Mouse (Mus musculus) liver, adult 2 months (tissue): ENCODE measurements at regions not wholly inside any gene's neighbourhood (a gene's known extent, or its start where the extent isn't known, plus 50 kb on each side); places are given as distances from the start of the nearest gene placed in this dataset.

Experiments
- DNase-seq: peaks from one replicate; pipeline ENCODE4 v3.0.0-alpha.2; 2011; ENCODE audit warnings: low read depth, low spot score; ENCODE audit errors: extremely low read depth
- H3K27ac ChIP-seq: fragments of 200-500 bp; replicated peaks from 2 replicates; pipeline ENCODE4 v1.5.1; 2012; ENCODE audit warnings: low read depth, mild to moderate bottlenecking, control low read depth, inconsistent platforms, low read length; ENCODE audit not compliant: insufficient read depth
- H3K27me3 ChIP-seq: fragments of 200-500 bp; 2 replicates; pipeline ENCODE4 v1.6.1; 2012; ENCODE audit warnings: mild to moderate bottlenecking, moderate library complexity, low read length, inconsistent platforms; ENCODE audit not compliant: control insufficient read depth, insufficient read depth
- H3K36me3 ChIP-seq: fragments of 200-500 bp; 2 replicates; pipeline ENCODE4 v1.6.1; 2012; ENCODE audit warnings: low read length, inconsistent platforms; ENCODE audit not compliant: control insufficient read depth, insufficient read depth
- H3K4me1 ChIP-seq: fragments of 200-500 bp; 2 replicates; pipeline ENCODE4 v1.6.1; 2011; ENCODE audit warnings: low read length; ENCODE audit not compliant: control insufficient read depth, insufficient read depth
- H3K4me3 ChIP-seq: fragments of 200-500 bp; 2 replicates; pipeline ENCODE4 v1.5.1; 2011; ENCODE audit warnings: low read depth, mild to moderate bottlenecking, control low read depth, low read length, moderate library complexity; ENCODE audit not compliant: insufficient read depth
- H3K79me2 ChIP-seq: fragments of 200-500 bp; 2 replicates; pipeline ENCODE4 v1.6.1; 2012; ENCODE audit warnings: inconsistent platforms, mild to moderate bottlenecking, low read length, moderate library complexity; ENCODE audit not compliant: control insufficient read depth, insufficient read depth
- H3K9ac ChIP-seq: fragments of 200-500 bp; 2 replicates; pipeline ENCODE4 v1.6.1; 2012; ENCODE audit warnings: low read depth, mild to moderate bottlenecking, control low read depth, inconsistent platforms, low read length
- CTCF ChIP-seq: fragments of 200-500 bp; IDR thresholded peaks from 2 replicates; pipeline ENCODE4 v1.5.1; 2011; ENCODE audit warnings: low read depth, low read length, control low read depth
- POLR2A ChIP-seq: fragments of 200-500 bp; IDR thresholded peaks from 2 replicates; pipeline ENCODE4 v1.6.1; 2011; ENCODE audit warnings: low read length, control low read depth; ENCODE audit not compliant: insufficient read depth; ENCODE audit errors: extremely low read depth
- WGBS: fragments of 180-500 bp; shearing (Covaris S2); methylation state at CpG from one replicate; pipeline ENCODE4 v1.1.7; 2018; 5-methylcytosine and 5-hydroxymethylcytosine counted together

DNA sequence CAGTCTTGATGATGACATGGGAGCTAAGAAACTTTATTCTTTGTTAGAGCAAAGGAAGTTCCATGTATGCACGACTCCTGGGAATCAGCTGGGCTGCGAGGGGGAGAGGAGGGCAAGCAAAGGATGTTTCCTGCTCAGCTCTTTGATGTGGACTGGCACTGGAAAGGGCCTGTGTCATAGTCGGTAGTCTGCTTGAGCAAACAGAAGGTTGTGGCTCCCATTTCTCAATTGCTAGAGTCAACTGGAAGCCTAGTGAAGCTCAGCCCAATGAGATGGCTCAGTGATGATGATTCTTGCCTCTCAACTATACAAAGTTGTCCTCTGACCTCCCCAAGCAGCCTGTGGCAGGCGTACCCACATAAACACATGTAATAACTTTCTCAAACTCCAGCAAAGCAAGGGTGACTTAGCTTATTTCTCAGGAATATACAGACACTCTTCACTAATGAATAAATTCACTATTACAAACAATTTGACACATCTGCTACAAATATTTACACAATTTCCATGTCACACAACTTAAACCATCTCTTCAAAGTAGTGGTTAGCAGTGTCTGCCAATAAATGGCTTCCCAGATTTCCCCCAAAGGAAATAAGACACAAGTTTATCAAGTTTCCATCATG lies 115.4 kb upstream of the Smad1 start:
- no peaks in the 10 kb centered on the region for H3K36me3 ChIP-seq
- DNase-seq = no peak
- H3K27ac ChIP-seq = no peak overlapping the region
- H3K27me3 ChIP-seq = no peaks in the 10 kb centered on the region
- TF ChIP-seq CTCF (no peak), POLR2A (no peak)
- no peaks in the 10 kb centered on the region for H3K4me1 ChIP-seq
- H3K79me2 ChIP-seq = no peaks in the 10 kb centered on the region
- no peak overlapping the region for H3K4me3 ChIP-seq
- WGBS = 40% methylated on average over 4 of the region's 4 CpGs
- H3K9ac ChIP-seq = no peak overlapping the region

DNA sequence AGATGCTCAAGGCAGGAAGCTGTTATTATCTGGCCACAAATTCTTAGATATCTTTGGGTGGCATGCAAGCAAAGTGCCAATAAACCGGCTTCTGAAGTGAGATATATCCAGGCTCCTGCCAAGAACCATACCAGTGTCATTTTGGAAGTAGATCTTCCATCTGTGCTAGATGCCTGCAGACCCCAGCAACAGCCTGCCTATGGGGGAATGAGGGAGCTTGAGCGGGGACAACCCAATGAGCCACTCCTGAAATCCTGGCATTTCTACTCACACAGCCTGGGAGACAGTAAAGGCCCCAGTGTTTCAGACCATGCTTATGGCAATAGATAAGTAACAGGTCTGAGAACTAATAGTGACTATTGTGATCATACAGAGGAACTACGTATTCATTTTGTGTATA lies 109.3 kb upstream of the Smad1 start:
- Histone ChIP-seq H3K79me2 (no peaks in the 10 kb centered on the region), H3K27ac (no peak overlapping the region), H3K9ac (no peak overlapping the region), H3K4me1 (no peaks in the 10 kb centered on the region), H3K36me3 (no peaks in the 10 kb centered on the region), H3K27me3 (no peaks in the 10 kb centered on the region), H3K4me3 (no peak overlapping the region)
- no peak for DNase-seq
- TF ChIP-seq POLR2A = no peak
- WGBS = 86% methylated on average over 3 of the region's 3 CpGs

DNA sequence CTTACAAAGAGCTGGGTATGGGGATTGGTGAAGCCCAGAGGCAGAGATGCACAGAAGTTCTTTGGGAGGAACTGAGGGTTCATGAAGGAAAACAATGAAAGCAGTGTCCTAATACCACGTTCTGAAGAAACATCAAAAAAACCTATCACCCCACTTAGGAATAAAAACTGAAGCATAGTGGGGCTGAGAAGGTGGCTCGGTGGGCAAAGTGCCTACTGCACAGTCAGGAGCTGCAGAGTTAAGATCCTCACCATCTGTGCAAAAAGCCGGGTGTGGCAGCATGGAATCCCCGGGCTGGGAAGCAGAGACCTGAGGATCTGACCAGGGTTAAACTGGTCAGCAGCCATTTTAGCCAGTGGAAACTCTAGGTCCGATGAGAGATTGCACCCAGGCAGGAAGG lies 106.1 kb upstream of the Smad1 start:
- no peaks in the 10 kb centered on the region for H3K4me1 ChIP-seq
- no peak overlapping the region for H3K27ac ChIP-seq
- no peak for DNase-seq
- TF ChIP-seq CTCF = no peak
- no peak for TF ChIP-seq POLR2A
- WGBS = 75% methylated on average over 5 of the region's 5 CpGs
- H3K36me3 ChIP-seq = no peaks in the 10 kb centered on the region
- H3K9ac ChIP-seq = no peak overlapping the region
- H3K79me2 ChIP-seq = no peaks in the 10 kb centered on the region
- no peaks in the 10 kb centered on the region for H3K27me3 ChIP-seq
- H3K4me3 ChIP-seq = no peak overlapping the region

DNA sequence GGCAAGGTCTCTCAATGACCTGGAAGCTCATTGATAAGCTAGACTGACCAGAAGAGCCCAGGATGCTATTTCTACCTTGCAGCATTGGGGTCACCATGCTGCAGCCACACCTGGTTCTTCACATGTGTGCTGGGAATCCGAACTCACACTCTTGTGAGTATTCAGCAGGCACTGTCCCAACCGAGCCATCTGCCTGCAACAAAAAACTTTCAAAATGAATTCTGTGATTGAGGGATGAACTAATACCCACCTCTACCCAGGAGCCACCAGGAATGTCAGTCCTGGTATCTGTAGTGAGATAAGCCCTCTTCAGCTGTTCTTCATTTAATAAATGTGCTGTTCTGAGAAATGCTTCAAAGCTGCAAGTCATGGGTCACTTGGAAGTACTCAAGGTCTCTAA lies 104.6 kb upstream of the Smad1 start:
- H3K79me2 ChIP-seq = no peaks in the 10 kb centered on the region
- TF ChIP-seq POLR2A = no peak
- TF ChIP-seq CTCF = no peak
- no peak for DNase-seq

DNA sequence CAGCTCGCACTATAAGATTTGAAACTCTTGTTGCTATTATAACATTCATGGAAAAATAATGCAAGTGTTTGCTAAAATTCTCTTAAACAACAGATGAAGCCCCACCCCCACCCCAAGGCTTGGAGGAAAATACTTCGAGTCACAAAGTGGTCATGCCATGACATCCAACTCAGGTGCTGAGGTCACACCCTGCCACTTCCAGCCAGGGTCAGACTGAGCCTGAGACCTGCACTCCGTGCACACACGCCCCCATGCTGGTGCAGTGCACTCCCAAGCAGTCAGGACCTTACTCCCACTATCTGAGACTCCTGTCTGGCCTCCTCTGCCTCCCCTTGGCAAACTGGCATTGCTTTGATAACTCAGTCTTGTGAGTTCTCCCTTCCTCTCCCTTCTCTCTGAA lies 102.7 kb upstream of the Smad1 start:
- TF ChIP-seq POLR2A (no peak), CTCF (no peak)
- no peaks in the 10 kb centered on the region for H3K4me1 ChIP-seq
- no peaks in the 10 kb centered on the region for H3K27me3 ChIP-seq
- H3K27ac ChIP-seq = no peak overlapping the region
- no peak for DNase-seq
- H3K4me3 ChIP-seq = no peak overlapping the region
- 89% methylated on average over 4 of the region's 4 CpGs for WGBS
- no peak overlapping the region for H3K9ac ChIP-seq
- H3K36me3 ChIP-seq = no peaks in the 10 kb centered on the region
- H3K79me2 ChIP-seq = no peaks in the 10 kb centered on the region

More for the DNA sequence above, 104.6 kb upstream of the Smad1 start:
- no peaks in the 10 kb centered on the region for H3K27me3 ChIP-seq
- H3K36me3 ChIP-seq = no peaks in the 10 kb centered on the region
- 90% methylated on average over 2 of the region's 2 CpGs for WGBS
- H3K4me1 ChIP-seq = no peaks in the 10 kb centered on the region
- no peak overlapping the region for H3K27ac ChIP-seq
- no peak overlapping the region for H3K9ac ChIP-seq
- no peak overlapping the region for H3K4me3 ChIP-seq

DNA sequence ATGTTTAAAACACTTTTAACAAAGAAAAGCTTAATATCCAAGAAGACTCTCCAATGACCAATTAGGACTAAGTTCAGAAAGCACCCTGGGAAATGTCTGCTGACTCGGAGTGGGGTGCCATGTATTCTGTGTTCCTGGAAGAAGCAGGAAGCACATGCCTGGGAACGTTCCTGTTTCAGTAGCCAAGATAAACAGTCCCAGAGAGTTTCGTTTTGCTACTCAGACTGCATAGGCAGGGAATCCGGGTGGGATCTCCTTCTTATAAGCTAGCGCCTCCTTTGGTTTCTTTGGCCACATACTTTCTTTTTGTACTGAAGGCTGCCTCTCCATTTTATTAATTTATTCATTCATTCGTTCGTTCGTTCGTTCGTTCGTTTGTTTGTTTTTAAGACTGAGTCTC lies 101.9 kb upstream of the Smad1 start:
- no peaks in the 10 kb centered on the region for H3K36me3 ChIP-seq
- H3K27me3 ChIP-seq = no peaks in the 10 kb centered on the region
- WGBS = 48% methylated on average over 11 of the region's 11 CpGs
- H3K79me2 ChIP-seq = no peaks in the 10 kb centered on the region
- TF ChIP-seq POLR2A = no peak
- no peak overlapping the region for H3K4me3 ChIP-seq
- no peaks in the 10 kb centered on the region for H3K4me1 ChIP-seq
- no peak overlapping the region for H3K27ac ChIP-seq
- no peak overlapping the region for H3K9ac ChIP-seq
- DNase-seq = peak; percentile 71
